Mouse (Mus musculus) CD4-positive, CD25-positive, alpha-beta regulatory T cell, adult 2 months (primary cell): ENCODE measurements around the gene Ebf1.

Experiments used
- DNase-seq: peaks from one replicate; pipeline ENCODE4 v3.0.0-alpha.2; 2012; ENCODE audit warnings: low read depth, low spot score

Ebf1 gene

GRCm38 (mm10) chr11:45012081-45012480 lies 395.0 kb downstream of the Ebf1 start:
- no peak for DNase-seq

GRCm38 (mm10) chr11:45017493-45017892 lies 400.4 kb downstream of the Ebf1 start:
- no peak for DNase-seq

DNA sequence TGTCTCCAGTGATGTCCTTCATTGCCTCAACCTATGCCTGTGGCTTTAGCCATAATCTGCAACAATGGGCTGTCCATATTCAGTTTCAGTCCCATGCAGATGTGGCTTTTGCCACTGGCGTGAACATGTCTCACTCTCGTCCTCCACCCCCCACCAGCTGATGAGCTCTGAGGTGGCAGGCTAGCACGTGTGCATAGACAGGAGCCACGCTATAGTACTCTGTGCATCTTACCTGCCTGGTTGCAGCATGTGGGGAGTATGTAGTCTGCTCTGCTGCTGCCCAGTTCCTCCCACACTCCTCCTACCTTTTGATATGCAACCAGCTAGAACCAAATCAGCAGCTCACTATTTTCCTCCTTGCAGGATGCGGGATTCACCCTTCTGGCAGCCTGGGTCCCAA lies 408.9 kb downstream of the Ebf1 start:
- no peak for DNase-seq

DNA sequence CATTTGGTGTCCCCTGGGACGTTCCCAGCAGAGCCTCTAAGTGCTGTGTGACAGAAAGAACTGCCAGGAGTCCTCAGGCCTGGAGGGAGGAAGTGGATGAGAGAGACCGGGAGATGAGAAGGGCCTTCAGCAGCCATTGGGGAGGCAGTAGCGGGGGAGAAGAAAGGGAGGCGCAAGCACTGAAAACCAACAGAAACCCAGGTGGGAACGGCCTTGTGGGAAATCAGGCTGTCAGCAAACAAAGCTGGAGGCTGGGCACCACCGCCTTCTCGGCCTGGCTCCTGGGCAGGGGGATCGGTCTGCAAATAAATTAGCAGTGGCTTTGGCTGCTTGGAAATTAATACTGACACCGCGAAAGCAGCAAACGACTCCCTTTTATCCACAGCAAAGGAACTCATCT lies 409.6 kb downstream of the Ebf1 start:
- DNase-seq, result no peak

- no peak for DNase-seq
Measured at GRCm38 (mm10) chr11:45027076-45027475, 410.0 kb downstream of the Ebf1 start.

- DNase-seq, result no peak
Measured at GRCm38 (mm10) chr11:45055744-45056610, 438.9 kb downstream of the Ebf1 start.
